Mouse (Mus musculus) heart, postnatal 0 days (tissue): ENCODE results near the gene Gab1.

ENCODE experiments used
- CTCF ChIP-seq: IDR thresholded peaks from 2 replicates; pipeline ENCODE4 v1.5.1; 2016; ENCODE audit warnings: antibody characterized with exemption, control low read depth, low read depth
- EP300 ChIP-seq: IDR thresholded peaks from 2 replicates; pipeline ENCODE4 v1.6.1; 2016; ENCODE audit warnings: antibody characterized with exemption, low read depth

DNA sequence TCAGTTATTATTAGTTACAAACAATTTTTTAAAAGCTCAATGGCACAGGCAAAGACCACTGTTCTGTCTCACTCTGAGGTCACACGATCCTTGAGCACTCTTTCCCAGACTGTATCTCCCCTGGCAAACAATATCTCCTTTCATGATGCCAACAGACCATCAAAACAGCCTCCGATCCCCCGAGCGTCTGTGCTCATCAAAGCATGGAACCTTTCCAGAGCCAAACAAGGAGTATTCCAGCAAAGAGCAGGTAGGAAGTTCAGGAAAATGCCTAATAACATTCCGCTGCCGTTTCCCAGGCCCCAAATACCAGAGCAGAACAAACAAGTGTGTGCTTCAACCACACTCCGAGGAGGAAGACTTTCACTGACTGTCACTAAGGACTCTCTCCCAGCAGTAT lies 50.2 kb downstream of the Gab1 start:
- TF ChIP-seq CTCF (no peak), EP300 (no peak)
